Mouse (Mus musculus): ENCODE results near the gene Prkd2. TPM values are rescaled to one million over a fixed set of nuclear protein-coding genes. Genes with fewer than 3 reads are reported as not detected.

Gene Prkd2
- polyA plus RNA-seq, 1 experiment, result 5.5 TPM

DNA sequence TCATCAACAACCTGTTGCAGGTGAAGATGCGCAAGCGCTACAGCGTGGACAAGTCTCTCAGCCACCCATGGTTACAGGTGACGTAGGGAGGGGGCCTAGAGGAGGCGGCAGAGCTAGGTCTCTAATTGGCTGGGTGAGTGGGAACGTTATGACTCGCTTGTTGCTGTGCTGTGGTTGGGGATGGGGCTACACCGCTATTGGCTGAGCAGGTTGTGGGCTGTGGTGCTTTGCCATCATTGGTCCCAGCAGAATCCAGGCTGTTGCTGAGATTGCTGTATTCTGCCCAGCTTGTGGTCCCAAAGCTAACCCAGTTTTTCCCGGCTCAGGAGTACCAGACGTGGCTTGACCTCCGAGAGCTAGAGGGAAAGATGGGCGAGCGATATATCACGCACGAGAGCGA is 26.8 kb downstream of the Prkd2 start:
- Histone ChIP-seq H3ac (ENCODE audit: control insufficient read depth, insufficient read length, low read depth) (no peak overlapping the region), H3K79me2 (ENCODE audit: control insufficient read depth, insufficient read depth) (no peaks in the 10 kb centered on the region), H3K27me3 (ENCODE audit: control insufficient read depth, insufficient read depth, insufficient read length) (no peaks in the 10 kb centered on the region), H3K79me3 (ENCODE audit: low read depth) (no peaks in the 10 kb centered on the region), H3K4me3 (ENCODE audit: insufficient read depth, poor library complexity, severe bottlenecking) (no peak overlapping the region), H3K36me3 (ENCODE audit: control insufficient read depth, insufficient read depth) (no peaks in the 10 kb centered on the region)
- no peak for TF ChIP-seq MAX (IDR thresholded peaks at IDR 0.05)
- no peak for TF ChIP-seq MYOG (IDR thresholded peaks at IDR 0.05; ENCODE audit: control insufficient read depth, extremely low read depth, insufficient read length)
- TF ChIP-seq CEBPB (IDR thresholded peaks at IDR 0.05; ENCODE audit: low read depth), result no peak
- no peak for TF ChIP-seq MYOD1 (IDR thresholded peaks at IDR 0.05; ENCODE audit: control insufficient read depth, insufficient read length, low read depth)
- no peak for TF ChIP-seq CTCF (IDR thresholded peaks at IDR 0.05; ENCODE audit: control insufficient read depth, insufficient read depth, insufficient read length)
- TF ChIP-seq USF1 (IDR thresholded peaks at IDR 0.05; ENCODE audit: low read depth), result no peak
- TF ChIP-seq FOSL1 (IDR thresholded peaks at IDR 0.05; ENCODE audit: insufficient read depth, low read length, poor library complexity, severe bottlenecking), result no peak

DNA sequence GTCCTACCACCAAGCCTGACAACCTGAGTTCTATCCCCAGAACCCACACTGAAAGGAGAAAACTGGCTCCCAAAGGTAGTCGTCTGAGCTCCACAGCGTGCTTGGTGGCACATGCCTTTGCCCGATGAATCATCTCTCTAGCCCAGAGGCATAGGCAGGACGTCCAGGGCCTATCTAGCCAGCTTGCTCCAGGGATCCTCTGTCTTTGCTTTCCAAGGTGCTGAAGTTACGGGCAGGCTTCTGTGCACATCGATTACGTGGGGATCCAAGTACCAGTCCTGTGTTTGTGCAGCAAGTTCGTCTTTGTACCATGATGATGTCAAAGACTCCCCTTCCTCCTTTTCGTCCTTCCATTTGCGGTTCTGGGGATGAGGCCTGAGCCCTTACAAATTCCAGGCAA is 28.9 kb downstream of the Prkd2 start:
- no peaks in the 10 kb centered on the region for H3K36me3 ChIP-seq (ENCODE audit: control insufficient read depth, insufficient read depth)
- TF ChIP-seq USF1 (IDR thresholded peaks at IDR 0.05; ENCODE audit: low read depth) (no peak), CTCF (IDR thresholded peaks at IDR 0.05; ENCODE audit: control insufficient read depth, insufficient read depth, insufficient read length) (no peak), CEBPB (IDR thresholded peaks at IDR 0.05; ENCODE audit: low read depth) (no peak), MYOG (IDR thresholded peaks at IDR 0.05; ENCODE audit: control insufficient read depth, extremely low read depth, insufficient read length) (no peak), MAX (IDR thresholded peaks at IDR 0.05) (no peak), FOSL1 (IDR thresholded peaks at IDR 0.05; ENCODE audit: insufficient read depth, low read length, poor library complexity, severe bottlenecking) (no peak), MYOD1 (IDR thresholded peaks at IDR 0.05; ENCODE audit: control insufficient read depth, insufficient read length, low read depth) (no peak)
- no peak overlapping the region for H3K4me3 ChIP-seq (ENCODE audit: insufficient read depth, poor library complexity, severe bottlenecking)
- no peaks in the 10 kb centered on the region for H3K79me2 ChIP-seq (ENCODE audit: control insufficient read depth, insufficient read depth)
- H3ac ChIP-seq (ENCODE audit: control insufficient read depth, insufficient read length, low read depth), result no peak overlapping the region
- no peaks in the 10 kb centered on the region for H3K27me3 ChIP-seq (ENCODE audit: control insufficient read depth, insufficient read depth, insufficient read length)
- no peaks in the 10 kb centered on the region for H3K79me3 ChIP-seq (ENCODE audit: low read depth)

DNA sequence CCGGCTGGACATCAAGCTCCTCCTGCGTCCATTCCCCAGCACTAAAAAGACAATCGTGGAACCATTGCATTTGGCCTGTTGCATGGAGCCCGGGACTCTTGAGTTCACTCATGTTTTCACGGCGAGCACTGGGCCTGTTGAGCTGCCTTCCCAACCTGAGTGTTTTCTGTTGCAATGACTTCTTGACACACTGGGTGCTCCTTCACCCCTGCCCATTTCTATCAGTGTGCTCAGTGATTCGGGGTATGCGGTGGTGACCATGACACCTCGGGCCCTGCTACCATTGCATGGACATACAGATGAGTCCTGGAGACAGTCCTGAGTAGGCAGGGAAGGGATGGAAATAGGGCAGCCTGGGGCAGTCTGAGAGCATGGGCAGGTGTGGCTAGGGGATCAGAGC is 29.8 kb downstream of the Prkd2 start:
- Histone ChIP-seq H3K27me3 (ENCODE audit: control insufficient read depth, insufficient read depth, insufficient read length) (no peaks in the 10 kb centered on the region), H3K79me3 (ENCODE audit: low read depth) (no peaks in the 10 kb centered on the region), H3K4me3 (ENCODE audit: insufficient read depth, poor library complexity, severe bottlenecking) (no peak overlapping the region), H3K79me2 (ENCODE audit: control insufficient read depth, insufficient read depth) (no peaks in the 10 kb centered on the region), H3ac (ENCODE audit: control insufficient read depth, insufficient read length, low read depth) (no peak overlapping the region), H3K36me3 (ENCODE audit: control insufficient read depth, insufficient read depth) (no peaks in the 10 kb centered on the region)
- no peak for TF ChIP-seq MYOG (IDR thresholded peaks at IDR 0.05; ENCODE audit: control insufficient read depth, extremely low read depth, insufficient read length)
- TF ChIP-seq CEBPB (IDR thresholded peaks at IDR 0.05; ENCODE audit: low read depth), result no peak
- TF ChIP-seq MAX (IDR thresholded peaks at IDR 0.05), result no peak
- no peak for TF ChIP-seq MYOD1 (IDR thresholded peaks at IDR 0.05; ENCODE audit: control insufficient read depth, insufficient read length, low read depth)

DNA sequence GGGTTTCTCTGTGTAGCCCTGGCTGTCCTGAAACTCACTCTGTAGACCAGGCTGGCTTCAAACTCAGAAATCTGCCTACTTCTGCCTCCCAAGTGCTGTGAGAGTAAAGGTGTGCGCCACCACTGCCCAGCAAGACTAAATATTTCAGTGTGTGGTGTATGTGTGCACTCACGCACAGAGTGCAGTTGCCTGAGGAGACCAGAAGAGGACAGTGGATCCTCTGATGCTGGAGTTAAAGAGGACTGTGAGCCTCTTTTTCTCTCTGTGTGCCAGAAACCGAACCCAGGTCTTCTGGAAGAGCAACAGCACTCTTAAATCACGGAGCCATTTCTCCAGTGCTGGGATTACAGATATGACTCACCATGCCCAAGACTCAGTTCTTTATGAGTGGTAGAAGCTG is 30.7 kb downstream of the Prkd2 start:
- no peaks in the 10 kb centered on the region for H3K36me3 ChIP-seq (ENCODE audit: control insufficient read depth, insufficient read depth)
- H3K79me2 ChIP-seq (ENCODE audit: control insufficient read depth, insufficient read depth), result no peaks in the 10 kb centered on the region
- no peaks in the 10 kb centered on the region for H3K27me3 ChIP-seq (ENCODE audit: control insufficient read depth, insufficient read depth, insufficient read length)
- H3K79me3 ChIP-seq (ENCODE audit: low read depth), result no peaks in the 10 kb centered on the region
- H3K4me3 ChIP-seq (ENCODE audit: insufficient read depth, poor library complexity, severe bottlenecking), result no peak overlapping the region
- no peak for TF ChIP-seq MAX (IDR thresholded peaks at IDR 0.05)
- TF ChIP-seq USF1 (IDR thresholded peaks at IDR 0.05; ENCODE audit: low read depth), result no peak
- no peak for TF ChIP-seq MYOD1 (IDR thresholded peaks at IDR 0.05; ENCODE audit: control insufficient read depth, insufficient read length, low read depth)
- TF ChIP-seq CEBPB (IDR thresholded peaks at IDR 0.05; ENCODE audit: low read depth), result no peak
- no peak for TF ChIP-seq MYOG (IDR thresholded peaks at IDR 0.05; ENCODE audit: control insufficient read depth, extremely low read depth, insufficient read length)
- no peak for TF ChIP-seq FOSL1 (IDR thresholded peaks at IDR 0.05; ENCODE audit: insufficient read depth, low read length, poor library complexity, severe bottlenecking)
- TF ChIP-seq CTCF (IDR thresholded peaks at IDR 0.05; ENCODE audit: control insufficient read depth, insufficient read depth, insufficient read length), result no peak
- H3ac ChIP-seq (ENCODE audit: control insufficient read depth, insufficient read length, low read depth), result no peak overlapping the region

DNA sequence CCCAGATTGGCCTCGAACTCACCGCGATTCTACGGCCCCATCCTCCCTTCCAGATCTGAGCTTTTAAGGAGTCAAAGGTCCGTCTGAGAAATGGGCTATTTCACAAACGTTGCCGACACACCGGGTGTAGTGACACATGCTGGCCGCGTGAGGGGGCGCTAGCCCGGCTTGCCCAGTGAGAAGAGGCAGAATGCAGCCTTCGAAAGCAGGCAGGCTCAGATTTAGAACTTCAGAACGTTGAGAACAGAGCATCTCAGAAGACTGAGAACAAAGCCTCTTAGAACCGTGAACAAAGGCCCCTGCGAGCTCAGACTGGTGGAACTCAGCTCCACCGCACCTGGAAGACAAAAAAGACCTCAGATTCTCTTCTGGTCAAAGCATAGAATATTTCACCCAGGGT is 31.5 kb downstream of the Prkd2 start:
- Histone ChIP-seq H3K79me2 (ENCODE audit: control insufficient read depth, insufficient read depth) (no peaks in the 10 kb centered on the region), H3K4me3 (ENCODE audit: insufficient read depth, poor library complexity, severe bottlenecking) (no peak overlapping the region), H3K27me3 (ENCODE audit: control insufficient read depth, insufficient read depth, insufficient read length) (no peaks in the 10 kb centered on the region), H3ac (ENCODE audit: control insufficient read depth, insufficient read length, low read depth) (peak overlapping the region; percentile 19), H3K79me3 (ENCODE audit: low read depth) (no peaks in the 10 kb centered on the region), H3K36me3 (ENCODE audit: control insufficient read depth, insufficient read depth) (no peaks in the 10 kb centered on the region)
- TF ChIP-seq USF1 (IDR thresholded peaks at IDR 0.05; ENCODE audit: low read depth) (no peak), MAX (IDR thresholded peaks at IDR 0.05) (no peak), CTCF (IDR thresholded peaks at IDR 0.05; ENCODE audit: control insufficient read depth, insufficient read depth, insufficient read length) (peak; percentile 91), MYOG (IDR thresholded peaks at IDR 0.05; ENCODE audit: control insufficient read depth, extremely low read depth, insufficient read length) (no peak)

GRCm38 (mm10) chr7:16874756-16875309 is 32.1 kb downstream of the Prkd2 start:
- Histone ChIP-seq H3ac (ENCODE audit: control insufficient read depth, insufficient read length, low read depth) (no peak overlapping the region), H3K4me3 (ENCODE audit: insufficient read depth, poor library complexity, severe bottlenecking) (peak overlapping the region; percentile 29), H3K79me3 (ENCODE audit: low read depth) (no peaks in the 10 kb centered on the region), H3K36me3 (ENCODE audit: control insufficient read depth, insufficient read depth) (no peaks in the 10 kb centered on the region), H3K27me3 (ENCODE audit: control insufficient read depth, insufficient read depth, insufficient read length) (no peaks in the 10 kb centered on the region), H3K79me2 (ENCODE audit: control insufficient read depth, insufficient read depth) (no peaks in the 10 kb centered on the region)
- TF ChIP-seq MAX (IDR thresholded peaks at IDR 0.05), result no peak
- TF ChIP-seq FOSL1 (IDR thresholded peaks at IDR 0.05; ENCODE audit: insufficient read depth, low read length, poor library complexity, severe bottlenecking), result no peak
- TF ChIP-seq USF1 (IDR thresholded peaks at IDR 0.05; ENCODE audit: low read depth), result peak; percentile 82
- peak; percentile 16 for TF ChIP-seq MYOD1 (IDR thresholded peaks at IDR 0.05; ENCODE audit: control insufficient read depth, insufficient read length, low read depth)

Measured in C2C12 (cell line).